Mouse (Mus musculus): ENCODE results near the gene Ppif. TPM values are rescaled to one million over a fixed set of nuclear protein-coding genes. Genes with fewer than 3 reads are reported as not detected.

Ppif gene
- total RNA-seq, 4 experiments from 2014 or later = 25.5 to 26.8 (median 26.5) TPM

GRCm38 (mm10) chr14:25736140-25736539, 42.2 kb downstream of the Ppif start:
- no peak for DNase-seq (ENCODE audit: low spot score in 2 of 2)

GRCm38 (mm10) chr14:25736589-25736988, 42.6 kb downstream of the Ppif start:
- peak; percentile 31 to 78 for DNase-seq (ENCODE audit: low spot score in 2 of 2)

- no peak for DNase-seq (ENCODE audit: low spot score in 2 of 2)
These were observed 44.6 kb downstream of the Ppif start for GRCm38 (mm10) chr14:25738591-25739001.

- DNase-seq (ENCODE audit: low spot score in 2 of 2) = peak; percentile 36 to 89
These were observed 46.1 kb downstream of the Ppif start for GRCm38 (mm10) chr14:25739957-25740565.

- no peak for DNase-seq (ENCODE audit: low spot score in 2 of 2)
These were observed 47.3 kb downstream of the Ppif start for GRCm38 (mm10) chr14:25741211-25741610.

- no peak for DNase-seq (ENCODE audit: low spot score in 2 of 2)
These were observed 48.0 kb downstream of the Ppif start for GRCm38 (mm10) chr14:25741840-25742367.

- DNase-seq (ENCODE audit: low spot score in 2 of 2) = no peak
These were observed 49.0 kb downstream of the Ppif start for GRCm38 (mm10) chr14:25742943-25743342.

- no peak for DNase-seq (ENCODE audit: low spot score in 2 of 2)
These were observed 51.6 kb downstream of the Ppif start for GRCm38 (mm10) chr14:25745365-25746184.

GRCm38 (mm10) chr14:25746371-25746770, 52.4 kb downstream of the Ppif start:
- DNase-seq (ENCODE audit: low spot score in 2 of 2) = no peak

GRCm38 (mm10) chr14:25746971-25747945, 53.3 kb downstream of the Ppif start:
- no peak for DNase-seq (ENCODE audit: low spot score in 2 of 2)

- DNase-seq (ENCODE audit: low spot score in 2 of 2) = no peak
These were observed 54.2 kb downstream of the Ppif start for GRCm38 (mm10) chr14:25747996-25748756.

- DNase-seq (ENCODE audit: low spot score in 2 of 2) = no peak
These were observed 55.4 kb downstream of the Ppif start for GRCm38 (mm10) chr14:25749143-25749909.

Other genes with a start within 250 kb of the Ppif start
- gene Zmiz1, start 235.0 kb upstream of the Ppif start, total RNA-seq (2022) = 10 to 100 TPM; 90.1 to 94.2 (median 92.3) TPM
- 10 to 100 TPM; 51.5 to 58.0 (median 54.4) TPM for gene Zcchc24, start 74.9 kb downstream of the Ppif start, total RNA-seq (2022)
- 10 to 100 TPM; 33.7 to 40.5 (median 36.4) TPM for gene Anxa11, start 148.0 kb downstream of the Ppif start, total RNA-seq (2022)
- gene Plac9a, start 208.9 kb downstream of the Ppif start, total RNA-seq (2022) = 1 to 10 TPM in 1 of 4 experiments, not detected in 3; 1.7 TPM
- 10 to 100 TPM in 1 of 4 experiments, 1 to 10 TPM in 3; 3.1 to 10.7 (median 5.5) TPM for gene Tmem254a, start 233.5 kb downstream of the Ppif start, total RNA-seq (2022)
- not detected for gene Cphx1, start 244.2 kb downstream of the Ppif start, total RNA-seq (2022)